Mouse (Mus musculus) 3T3-L1 (cell line): Measurements from ENCODE around the gene Olfr1026.

Experiments used
- DNase-seq: peaks from one replicate; pipeline ENCODE4 v3.0.0-alpha.2; 2015; ENCODE audit warnings: low read depth, low spot score

The Olfr1026 gene

DNA sequence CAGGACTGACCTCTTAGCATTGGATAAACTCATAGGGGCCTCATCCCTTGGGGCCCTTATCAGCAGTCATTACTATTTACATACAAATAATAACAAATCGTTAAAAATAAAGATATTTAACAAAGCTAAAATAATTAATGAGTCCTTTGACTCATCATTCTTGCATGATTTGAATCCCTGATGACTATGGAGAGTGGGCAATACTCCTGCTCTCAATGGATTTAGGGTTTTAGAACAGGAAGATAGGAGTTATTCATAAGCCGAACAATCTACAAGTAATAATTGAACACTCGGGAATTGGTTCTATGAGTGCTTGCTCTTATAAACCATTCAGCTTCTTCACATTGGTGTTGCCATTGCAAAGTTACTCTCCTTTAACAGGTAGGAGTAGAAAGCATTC, at the start of gene Olfr1026:
TSS of gene Olfr1026 (plus strand) at position 301 of the 400 bp plus-strand sequence.
- DNase-seq: no peak

- no peak for DNase-seq
Observed at GRCm38 (mm10) chr2:85885340-85885739, 36.0 kb upstream of the Olfr1026 start, which contains the start of gene Olfr1023. Olfr1023 (plus strand) TSS chr2:85885640.

DNA sequence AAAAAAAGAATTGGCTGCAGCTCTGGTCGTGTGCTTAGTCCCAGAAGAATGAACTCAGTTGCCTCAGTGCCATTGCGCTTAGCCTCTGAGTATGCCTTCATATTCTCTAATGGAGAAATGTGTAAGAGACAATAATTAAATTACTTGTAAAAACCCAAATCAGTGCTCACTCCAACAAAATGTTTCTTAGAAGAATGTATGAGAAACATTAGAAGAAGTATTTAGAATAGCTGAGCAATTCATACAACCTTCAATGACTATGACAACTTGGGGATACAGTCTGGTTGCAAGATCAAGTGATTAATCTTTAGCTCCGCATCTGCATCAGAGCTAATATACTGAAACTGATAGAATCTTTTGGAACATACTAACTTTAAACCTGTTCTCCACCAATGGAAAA, 16.4 kb upstream of the Olfr1026 start, which contains the start of gene Olfr1024:
TSS of gene Olfr1024 (minus strand) at position 101 of the 400 bp plus-strand sequence.
- no peak for DNase-seq

- DNase-seq: no peak
Observed at GRCm38 (mm10) chr2:85913197-85913596, 8.2 kb upstream of the Olfr1026 start.

DNA sequence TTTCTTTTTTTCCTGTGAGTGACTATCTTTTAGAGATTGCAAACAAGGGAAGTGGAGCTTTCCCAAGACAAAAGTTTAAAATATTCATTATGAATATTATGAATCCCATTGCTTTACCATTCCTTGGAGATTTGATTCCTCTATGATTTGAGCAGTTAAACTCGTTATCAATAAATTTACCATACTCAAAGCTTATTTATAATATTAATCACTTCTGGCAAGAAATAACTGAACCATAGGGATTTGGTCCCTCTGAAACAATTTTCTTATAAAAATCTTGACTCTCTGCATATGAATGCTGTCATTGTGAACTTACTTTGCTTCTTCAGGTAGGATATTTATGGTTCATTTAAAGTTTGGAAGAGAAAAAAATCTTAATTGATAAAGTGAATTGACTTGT, 6.5 kb upstream of the Olfr1026 start, which contains the start of gene Olfr1025-ps1:
TSS of gene Olfr1025-ps1 (plus strand) at position 301 of the 400 bp plus-strand sequence.
- no peak for DNase-seq

GRCm38 (mm10) chr2:85950137-85950536, 28.8 kb downstream of the Olfr1026 start, which contains the start of gene Olfr1028:
Olfr1028 (plus strand) TSS chr2:85950437.
- no peak for DNase-seq

- DNase-seq: no peak
Observed at GRCm38 (mm10) chr2:85973595-85973994, 52.2 kb downstream of the Olfr1026 start, which contains the start of gene Olfr1029. Olfr1029 (plus strand) TSS chr2:85973895.
